Mouse (Mus musculus) midbrain, embryonic 16.5 days (tissue): ENCODE measurements at regions not wholly inside any gene's neighbourhood (a gene's known extent, or its start where the extent isn't known, plus 50 kb on each side); places are given as distances from the start of the nearest gene placed in this dataset.

Experiments
- ATAC-seq: fragments of 200-750 bp; cut with Nextera tagmentation; 2 replicates; pipeline ENCODE4 v1.8.0; 2017; ENCODE audit warnings: moderate TSS enrichment
- H3K27ac ChIP-seq: fragments of 300-500 bp; sonication (generic); 2 replicates; pipeline ENCODE4 v1.5.1; 2014; ENCODE audit warnings: mild to moderate bottlenecking, low read length, mixed read lengths
- H3K27me3 ChIP-seq: fragments of 300-500 bp; sonication (generic); 2 replicates; pipeline ENCODE4 v1.6.1; 2014; ENCODE audit warnings: low read depth, low read length, mixed read lengths; ENCODE audit not compliant: control insufficient read depth, insufficient read depth
- H3K36me3 ChIP-seq: fragments of 300-500 bp; sonication (generic); 2 replicates; pipeline ENCODE4 v1.6.1; 2014; ENCODE audit warnings: mild to moderate bottlenecking, low read length, moderate library complexity, mixed read lengths; ENCODE audit not compliant: control insufficient read depth, insufficient read depth
- H3K4me1 ChIP-seq: fragments of 300-500 bp; sonication (generic); 2 replicates; pipeline ENCODE4 v1.6.1; 2014; ENCODE audit warnings: mild to moderate bottlenecking, low read length, mixed read lengths; ENCODE audit not compliant: control insufficient read depth, insufficient read depth
- H3K4me2 ChIP-seq: fragments of 300-500 bp; sonication (generic); 2 replicates; pipeline ENCODE4 v1.6.1; 2014; ENCODE audit warnings: mild to moderate bottlenecking, low read length, mixed read lengths
- H3K4me3 ChIP-seq: fragments of 300-500 bp; sonication (generic); 2 replicates; pipeline ENCODE4 v1.5.1; 2014; ENCODE audit warnings: low read depth, mild to moderate bottlenecking, low read length, moderate library complexity, mixed read lengths
- H3K9ac ChIP-seq: fragments of 300-500 bp; sonication (generic); 2 replicates; pipeline ENCODE4 v1.6.1; 2014; ENCODE audit warnings: low read depth, low read length, mixed read lengths
- H3K9me3 ChIP-seq: fragments of 300-500 bp; sonication (generic); replicated peaks from 2 replicates; pipeline ENCODE4 v1.6.1; 2014; ENCODE audit warnings: mild to moderate bottlenecking, low read length, mixed read lengths; ENCODE audit not compliant: control insufficient read depth, poor library complexity, severe bottlenecking
- WGBS: fragments of 180-500 bp; shearing (Covaris S2); extraction: QIAGEN DNeasy Blood & Tissue Kit; methylation state at CpG from one replicate; pipeline ENCODE4 v1.1.7; 2014; 5-methylcytosine and 5-hydroxymethylcytosine counted together

- no peaks in the 10 kb centered on the region for H3K36me3 ChIP-seq
- no peak overlapping the region for H3K9ac ChIP-seq
- 58% methylated on average over 3 of the region's 3 CpGs for WGBS
- no peak for ATAC-seq
- no peaks in the 10 kb centered on the region for H3K4me1 ChIP-seq
- no peaks in the 10 kb centered on the region for H3K9me3 ChIP-seq
- no peak overlapping the region for H3K4me3 ChIP-seq
- no peak overlapping the region for H3K4me2 ChIP-seq
- no peak overlapping the region for H3K27ac ChIP-seq
- H3K27me3 ChIP-seq, result no peaks in the 10 kb centered on the region
Observed at GRCm38 (mm10) chr6:6709057-6709456, 130.6 kb upstream of the Sem1 start.

- H3K4me2 ChIP-seq, result no peak overlapping the region
- H3K4me3 ChIP-seq, result no peak overlapping the region
- H3K36me3 ChIP-seq, result no peaks in the 10 kb centered on the region
- 91% methylated on average over 3 of the region's 3 CpGs for WGBS
- H3K27me3 ChIP-seq, result no peaks in the 10 kb centered on the region
- no peak overlapping the region for H3K27ac ChIP-seq
- H3K9me3 ChIP-seq, result no peaks in the 10 kb centered on the region
- ATAC-seq, result no peak
- H3K9ac ChIP-seq, result no peak overlapping the region
- H3K4me1 ChIP-seq, result no peaks in the 10 kb centered on the region
Observed at GRCm38 (mm10) chr6:6730259-6730658, 132.9 kb upstream of the Dlx6 start.

- no peak for ATAC-seq
- Histone ChIP-seq H3K36me3 (no peaks in the 10 kb centered on the region), H3K27me3 (no peaks in the 10 kb centered on the region), H3K4me3 (no peak overlapping the region), H3K27ac (no peak overlapping the region), H3K4me1 (no peaks in the 10 kb centered on the region), H3K9me3 (no peaks in the 10 kb centered on the region), H3K9ac (no peak overlapping the region), H3K4me2 (no peak overlapping the region)
- 65% methylated on average over 3 of the region's 3 CpGs for WGBS
Observed at GRCm38 (mm10) chr6:6745394-6745793, 117.7 kb upstream of the Dlx6 start.

GRCm38 (mm10) chr6:6779157-6779556 lies 84.0 kb upstream of the Dlx6 start:
- Histone ChIP-seq H3K9me3 (no peaks in the 10 kb centered on the region), H3K27ac (no peak overlapping the region), H3K36me3 (no peaks in the 10 kb centered on the region), H3K9ac (no peak overlapping the region), H3K27me3 (no peaks in the 10 kb centered on the region), H3K4me2 (no peak overlapping the region), H3K4me3 (no peak overlapping the region), H3K4me1 (no peaks in the 10 kb centered on the region)
- 74% methylated on average over 1 of the region's 1 CpGs for whole genome bisulfite sequencing
- ATAC-seq, result no peak

GRCm38 (mm10) chr6:6781556-6781955 lies 81.6 kb upstream of the Dlx6 start:
- no peak overlapping the region for H3K4me3 ChIP-seq
- H3K4me1 ChIP-seq, result no peaks in the 10 kb centered on the region
- no peak overlapping the region for H3K4me2 ChIP-seq
- WGBS, result 48% methylated on average over 3 of the region's 3 CpGs
- H3K27me3 ChIP-seq, result no peaks in the 10 kb centered on the region
- ATAC-seq, result no peak
- no peak overlapping the region for H3K9ac ChIP-seq
- no peaks in the 10 kb centered on the region for H3K36me3 ChIP-seq
- no peak overlapping the region for H3K27ac ChIP-seq
- no peaks in the 10 kb centered on the region for H3K9me3 ChIP-seq

DNA sequence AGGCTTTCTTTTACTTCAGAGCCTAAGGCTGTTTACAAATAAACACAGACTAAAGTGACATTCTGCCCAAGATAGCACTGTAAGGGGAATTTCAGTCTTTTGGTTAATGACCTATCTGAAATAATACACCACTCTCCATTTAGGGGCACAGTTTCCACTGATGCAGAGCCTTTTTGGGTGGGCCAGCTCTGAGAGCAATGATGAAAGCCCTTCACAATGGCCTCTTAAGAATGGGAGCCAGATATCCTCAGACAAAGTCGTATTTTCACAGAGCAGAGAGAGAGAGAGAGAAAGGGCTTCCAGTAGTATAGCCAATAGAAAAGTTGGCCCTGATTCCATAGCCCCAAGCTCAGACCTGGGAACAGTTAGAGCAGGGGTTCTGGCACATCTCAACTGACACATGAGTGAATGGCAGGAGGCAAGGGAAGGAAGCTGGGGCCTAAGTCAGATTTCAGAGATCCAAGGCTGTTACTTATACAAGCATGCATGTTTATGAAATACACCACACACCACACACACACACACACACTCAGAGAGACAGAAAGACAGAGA lies 77.1 kb upstream of the Dlx6 start:
- Histone ChIP-seq H3K9ac (no peak overlapping the region), H3K36me3 (no peaks in the 10 kb centered on the region), H3K4me2 (no peak overlapping the region), H3K9me3 (no peaks in the 10 kb centered on the region), H3K4me1 (no peaks in the 10 kb centered on the region), H3K4me3 (no peak overlapping the region), H3K27ac (no peak overlapping the region), H3K27me3 (no peaks in the 10 kb centered on the region)
- ATAC-seq, result no peak
- WGBS, result 15% methylated on average over 1 of the region's 1 CpGs

DNA sequence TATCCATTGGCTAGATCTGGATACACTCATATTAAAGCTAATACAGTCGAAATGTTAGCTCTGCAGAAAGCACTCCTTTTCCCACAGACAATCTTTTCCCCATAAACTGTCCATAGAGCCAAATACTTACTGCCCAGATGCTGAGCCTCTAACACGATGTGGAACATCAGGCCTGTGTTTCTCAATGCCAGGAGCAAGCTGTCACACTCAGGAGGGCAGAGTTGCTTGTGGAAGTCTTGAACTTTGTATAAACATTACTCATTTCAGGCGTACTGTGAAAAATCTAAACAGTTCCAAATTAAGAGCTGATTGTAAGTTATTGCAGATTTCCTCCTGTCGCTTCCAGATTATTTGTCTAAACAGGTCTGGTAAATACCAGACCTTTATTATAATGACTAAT lies 75.6 kb upstream of the Dlx6 start:
- no peaks in the 10 kb centered on the region for H3K4me1 ChIP-seq
- H3K4me2 ChIP-seq, result no peak overlapping the region
- no peak overlapping the region for H3K4me3 ChIP-seq
- H3K9ac ChIP-seq, result no peak overlapping the region
- WGBS, result 84% methylated on average over 4 of the region's 4 CpGs
- H3K27ac ChIP-seq, result no peak overlapping the region
- no peak for ATAC-seq
- no peaks in the 10 kb centered on the region for H3K36me3 ChIP-seq
- no peaks in the 10 kb centered on the region for H3K27me3 ChIP-seq
- H3K9me3 ChIP-seq, result no peaks in the 10 kb centered on the region

- Histone ChIP-seq H3K9ac (no peak overlapping the region), H3K36me3 (no peaks in the 10 kb centered on the region), H3K27ac (no peak overlapping the region), H3K4me1 (no peaks in the 10 kb centered on the region), H3K4me2 (no peak overlapping the region), H3K9me3 (no peaks in the 10 kb centered on the region), H3K27me3 (no peaks in the 10 kb centered on the region), H3K4me3 (no peak overlapping the region)
- WGBS, result 70% methylated on average over 6 of the region's 6 CpGs
- no peak for ATAC-seq
Observed at GRCm38 (mm10) chr6:6794320-6795018, 68.7 kb upstream of the Dlx6 start.

DNA sequence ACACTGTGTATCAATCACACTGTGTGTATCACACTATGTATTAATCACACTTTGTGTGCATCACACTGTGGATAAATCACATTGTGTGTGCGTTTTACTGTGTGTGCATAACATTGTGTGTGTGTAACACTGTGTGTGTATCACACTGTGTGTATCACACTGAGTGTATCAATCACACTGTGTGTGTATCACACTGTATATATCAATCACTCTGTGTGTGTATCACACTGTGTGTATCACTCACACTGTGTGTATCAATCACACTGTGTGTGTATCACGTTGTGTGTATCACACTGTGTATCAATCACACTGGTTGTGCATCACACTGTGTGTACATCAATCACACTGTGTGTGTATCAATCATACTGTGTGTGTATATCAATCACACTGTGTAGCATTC lies 62.8 kb upstream of the Dlx6 start:
- no peak overlapping the region for H3K4me2 ChIP-seq
- 96% methylated on average over 2 of the region's 2 CpGs for WGBS
- no peak for ATAC-seq
- no peak overlapping the region for H3K9ac ChIP-seq
- no peaks in the 10 kb centered on the region for H3K27me3 ChIP-seq
- no peak overlapping the region for H3K4me3 ChIP-seq
- no peak overlapping the region for H3K27ac ChIP-seq
- H3K9me3 ChIP-seq, result no peaks in the 10 kb centered on the region
- H3K4me1 ChIP-seq, result no peaks in the 10 kb centered on the region
- H3K36me3 ChIP-seq, result no peaks in the 10 kb centered on the region
